Mouse (Mus musculus) liver, embryonic 14.5 days (tissue): ENCODE measurements at regions not wholly inside any gene's neighbourhood (a gene's known extent, or its start where the extent isn't known, plus 50 kb on each side); places are given as distances from the start of the nearest gene placed in this dataset.

ENCODE experiments used
- CTCF ChIP-seq: IDR thresholded peaks from 2 replicates; pipeline ENCODE4 v1.5.1; 2016; ENCODE audit warnings: antibody characterized with exemption, low read depth, control low read depth
- EP300 ChIP-seq: IDR thresholded peaks from 2 replicates; pipeline ENCODE4 v1.6.1; 2016; ENCODE audit warnings: antibody characterized with exemption, low read depth

DNA sequence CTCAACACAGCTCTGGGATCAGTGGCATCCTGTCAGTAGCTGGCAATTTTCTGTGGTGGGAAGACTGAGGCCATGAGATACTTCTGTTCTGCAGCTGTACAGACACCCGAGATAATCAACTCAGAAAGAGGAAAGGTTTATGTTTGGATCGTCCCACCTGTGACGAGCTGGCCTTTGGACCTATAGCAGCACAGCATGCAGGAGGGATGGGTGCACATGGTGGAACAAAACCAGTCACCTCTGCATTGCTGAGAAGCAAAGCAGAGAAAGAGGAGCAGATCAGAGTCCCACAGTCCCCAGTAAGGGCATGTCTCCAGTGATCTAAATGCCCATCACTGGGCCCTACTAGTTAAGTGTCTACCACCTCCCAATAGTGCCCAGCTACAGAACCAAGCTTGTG lies 76.9 kb upstream of the Galnt15 start:
- TF ChIP-seq EP300 (no peak), CTCF (no peak)
